In the genomic region with DNA sequence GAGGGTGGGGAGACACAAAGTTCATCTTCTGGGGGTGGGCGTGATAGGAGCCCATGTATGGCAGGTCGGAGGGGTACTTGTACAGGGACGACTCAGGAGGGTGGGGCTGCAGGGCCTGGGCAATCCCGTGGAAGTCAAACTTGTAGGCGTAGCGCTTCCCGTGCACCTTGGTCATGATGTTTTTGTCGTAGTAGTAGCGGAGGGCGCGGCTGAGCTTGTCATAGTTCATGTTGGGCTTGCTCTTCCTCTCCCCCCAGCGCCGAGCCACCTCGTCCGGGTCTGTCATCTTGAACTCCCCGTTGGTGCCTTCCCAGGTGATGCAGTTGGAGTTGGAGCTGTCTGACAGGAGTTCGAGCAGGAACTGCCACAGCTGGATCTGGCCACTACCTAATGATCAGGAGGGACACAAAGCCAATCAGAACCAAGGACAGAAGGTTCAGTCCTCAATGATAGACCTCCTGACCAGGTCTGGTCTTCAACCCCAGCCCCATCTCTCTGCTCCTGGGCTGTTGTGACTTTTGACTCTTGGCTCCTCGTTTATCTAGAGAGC, we compare ENCODE assay signal across 27 mouse cellular contexts.
DNase-seq lines count a peak whose midpoint lies in the region; ATAC-seq and TF ChIP-seq lines count a peak whose summit lies in the region.
"Had no signal": no experiment of that assay in that cellular context is flagged by ENCODE, and none has a peak within 500 bp of the region (broad histone marks: within the 10 kb centered on the region; RNA-seq: fewer than 3 reads in every experiment).

No protein-coding gene starts in this region.

- no peaks in the 10 kb centered on the region for H3K27me3 ChIP-seq in heart, embryonic 11.5 days (ENCODE audit: control insufficient read depth, insufficient read depth, low read length)
- H3K27me3 ChIP-seq in CH12.LX (replicated peaks): no peaks in the 10 kb centered on the region
- H3K27me3 ChIP-seq in kidney, embryonic 16.5 days (ENCODE audit: insufficient read depth, low read length): no peaks in the 10 kb centered on the region
- H3K27me3 ChIP-seq: forebrain, embryonic 13.5 days; heart, embryonic 12.5 days; heart, embryonic 15.5 days; hindbrain, embryonic 13.5 days; Patski had no signal

- no peaks in the 10 kb centered on the region for H3K36me3 ChIP-seq in heart, embryonic 11.5 days (ENCODE audit: control insufficient read depth, insufficient read depth, low read length)
- H3K36me3 ChIP-seq in CH12.LX (replicated peaks in 1 of 2; ENCODE audit: control insufficient read depth in 1 of 2, insufficient read depth in 1 of 2, low read length in 1 of 2): peaks cover 0 to 19% of the 10 kb centered on the region in 2 experiments
- H3K36me3 ChIP-seq in kidney, embryonic 16.5 days (ENCODE audit: insufficient read depth, low read length): no peaks in the 10 kb centered on the region
- H3K36me3 ChIP-seq: forebrain, embryonic 10.5 days; heart, embryonic 15.5 days; hindbrain, embryonic 10.5 days; hindbrain, embryonic 13.5 days had no signal

- no peak overlapping the region for H3K4me2 ChIP-seq in heart, embryonic 11.5 days
- H3K4me2 ChIP-seq in CH12.LX (ENCODE audit: insufficient read depth, low read depth, poor library complexity, severe bottlenecking): peak overlapping the region; percentile 69
- no peak overlapping the region for H3K4me2 ChIP-seq in kidney, embryonic 16.5 days (replicated peaks; ENCODE audit: low read depth, low read length)
- H3K4me2 ChIP-seq: forebrain, embryonic 13.5 days; heart, embryonic 12.5 days; heart, embryonic 15.5 days; hindbrain, embryonic 13.5 days had no signal

- WGBS in heart, embryonic 11.5 days (ENCODE audit: insufficient replicate concordance): 90% methylated on average over 18 of the region's 18 CpGs
- 93% methylated on average over 18 of the region's 18 CpGs for WGBS in kidney, embryonic 16.5 days

- H3K79me2 ChIP-seq in CH12.LX (replicated peaks; ENCODE audit: control insufficient read depth, extremely low read depth, insufficient read depth, poor library complexity, severe bottlenecking): 0 out of 2 replicates have a peak, but pooled peaks cover 4% of the 10 kb centered on the region

- in situ Hi-C loops in CH12.LX (cut with MboI; ENCODE audit: low pct_ligation_motif_present, low pct_unique_long_range_greater_than_20kb, low sequenced_read_pairs): loop anchor here (5.0 kb wide), 1 partner anchor 71 kb away; no protein-coding TSS in a partner anchor

- H3K4me3 ChIP-seq in heart, embryonic 11.5 days (ENCODE audit: low read depth, low read length): no peak overlapping the region
- peak overlapping the region; percentile 43 to 55 (median 49) for H3K4me3 ChIP-seq in CH12.LX (replicated peaks in 1 of 3; ENCODE audit: low read depth in 2 of 3, low read length in 2 of 3, poor library complexity in 1 of 3)
- H3K4me3 ChIP-seq in kidney, embryonic 16.5 days (ENCODE audit: low read length): no peak overlapping the region
- H3K4me3 ChIP-seq: forebrain, embryonic 10.5 days; forebrain, embryonic 13.5 days; heart, adult 2 months; heart, embryonic 12.5 days; heart, embryonic 15.5 days; hindbrain, embryonic 10.5 days; hindbrain, embryonic 13.5 days had no signal

- H3K27ac ChIP-seq in heart, embryonic 11.5 days (ENCODE audit: low read depth, low read length): no peak overlapping the region
- peak overlapping the region; percentile 93 for H3K27ac ChIP-seq in CH12.LX (ENCODE audit: insufficient read depth, low read depth)
- no peak overlapping the region for H3K27ac ChIP-seq in kidney, embryonic 16.5 days (ENCODE audit: low read length)
- H3K27ac ChIP-seq: forebrain, embryonic 10.5 days; forebrain, embryonic 13.5 days; heart, adult 2 months; heart, embryonic 15.5 days; hindbrain, embryonic 10.5 days; hindbrain, embryonic 13.5 days had no signal

- DNase-seq in heart, adult 9 months (ENCODE audit: low spot score in 2 of 2): no peak
- peak; percentile 70 for DNase-seq in CD4-positive, CD25-positive, alpha-beta regulatory T cell, adult 2 months (ENCODE audit: low read depth, low spot score)
- DNase-seq in CH12.LX (ENCODE audit: extremely low read depth): peak; percentile 81
- no peak for DNase-seq in cerebellum, adult 11 months
- DNase-seq: adrenal gland, adult 2 months; adrenal gland, postnatal 14 days; cerebellum, adult 18-20 months; cerebellum, adult 9-10 months; cerebellum, postnatal 14 days; forebrain, postnatal 0 days; gastrocnemius, postnatal 25 days; heart, adult 2 months; heart, postnatal 10 days; heart, postnatal 36 days had no signal

- TF ChIP-seq POLR2A in CH12.LX (IDR thresholded peaks at IDR 0.05; ENCODE audit: low read depth, low read length): peak; percentile 31

- no peak for TF ChIP-seq RAD21 in CH12.LX (IDR thresholded peaks at IDR 0.05; ENCODE audit: low read depth, low read length)

- no peak for TF ChIP-seq EP300 in CH12.LX (IDR thresholded peaks at IDR 0.05; ENCODE audit: low read length)

- dilution Hi-C loops in CH12.LX (cut with MboI; ENCODE audit: extremely low pct_ligation_motif_present, extremely low pct_unique_long_range_greater_than_20kb, low sequenced_read_pairs): no loop called here

- no peak overlapping the region for H3K9ac ChIP-seq in heart, embryonic 11.5 days (ENCODE audit: low read depth, low read length)
- peak overlapping the region; percentile 50 for H3K9ac ChIP-seq in CH12.LX (ENCODE audit: insufficient read depth, low read depth)
- H3K9ac ChIP-seq in kidney, embryonic 16.5 days (replicated peaks; ENCODE audit: low read length): no peak overlapping the region
- H3K9ac ChIP-seq: forebrain, embryonic 13.5 days; forebrain, postnatal 0 days; heart, embryonic 12.5 days; heart, embryonic 15.5 days; hindbrain, embryonic 13.5 days had no signal

- TF ChIP-seq CTCF in CH12.LX (conservative IDR thresholded peaks at IDR 0.05 in 1 of 2, IDR thresholded peaks at IDR 0.05 in 1 of 2; ENCODE audit: low read depth in 2 of 2, low read length in 2 of 2): no peak

- no peaks in the 10 kb centered on the region for H3K9me3 ChIP-seq in heart, embryonic 11.5 days (replicated peaks; ENCODE audit: control insufficient read depth, low read length)
- no peaks in the 10 kb centered on the region for H3K9me3 ChIP-seq in CH12.LX (replicated peaks; ENCODE audit: low read length)
- no peaks in the 10 kb centered on the region for H3K9me3 ChIP-seq in kidney, embryonic 16.5 days (ENCODE audit: low read length)
- H3K9me3 ChIP-seq: forebrain, embryonic 10.5 days; forebrain, embryonic 13.5 days; G1E; heart, embryonic 12.5 days; heart, embryonic 15.5 days; hindbrain, embryonic 10.5 days; hindbrain, embryonic 13.5 days had no signal

- ATAC-seq in heart, embryonic 11.5 days (replicated peaks; ENCODE audit: insufficient number of reproducible peaks, low FRiP score, low TSS enrichment): 0 out of 2 replicates have a peak, but pooled peaks have one; percentile 14
- peak; percentile 32 for ATAC-seq in inflammation-experienced regulatory T-cells, adult 6 months
- no peak for ATAC-seq in kidney, embryonic 16.5 days (ENCODE audit: low FRiP score, low TSS enrichment)
- ATAC-seq: forebrain, embryonic 13.5 days; forebrain, postnatal 0 days; hindbrain, embryonic 16.5 days; intestine, postnatal 0 days; Patski had no signal

- peaks cover 3% of the 10 kb centered on the region; the same call in 1 of the 2 replicates for H3K4me1 ChIP-seq in heart, embryonic 11.5 days (ENCODE audit: control insufficient read depth, insufficient read depth, low read length)
- H3K4me1 ChIP-seq in CH12.LX (ENCODE audit: control insufficient read depth in 1 of 2, insufficient read depth in 2 of 2): peaks cover 31 to 66% of the 10 kb centered on the region in 2 experiments
- H3K4me1 ChIP-seq in kidney, embryonic 16.5 days (ENCODE audit: insufficient read depth, low read length): no peaks in the 10 kb centered on the region
- H3K4me1 ChIP-seq: hindbrain, embryonic 13.5 days had no signal

TF ChIP-seq in CH12.LX, 34 proteins besides CTCF, POLR2A, EP300 and RAD21:
- no peak; the same call in 1 of the 2 replicates for TF ChIP-seq POLR2AphosphoS2 (IDR thresholded peaks at IDR 0.05; ENCODE audit: low read depth, low read length)
- TF ChIP-seq PAX5 (IDR thresholded peaks at IDR 0.05; ENCODE audit: low read length): no peak
- no peak for TF ChIP-seq E2F4 (IDR thresholded peaks at IDR 0.05; ENCODE audit: insufficient replicate concordance, low read depth, low read length)
- TF ChIP-seq MAFK (IDR thresholded peaks at IDR 0.05; ENCODE audit: insufficient replicate concordance, low read length): 0 out of 2 replicates have a peak, but pooled peaks have one; percentile 4
- no peak for TF ChIP-seq CHD2 (IDR thresholded peaks at IDR 0.05; ENCODE audit: low read length)
- peak; percentile 61 for TF ChIP-seq SIN3A (IDR thresholded peaks at IDR 0.05; ENCODE audit: low read length)
- no peak for TF ChIP-seq JUND (conservative IDR thresholded peaks at IDR 0.05; ENCODE audit: low read depth, low read length)
- no peak for TF ChIP-seq USF2 (conservative IDR thresholded peaks at IDR 0.05; ENCODE audit: low read depth, low read length)
- TF ChIP-seq ZNF384 (IDR thresholded peaks at IDR 0.05; ENCODE audit: low read depth, low read length): no peak
- peak; percentile 47; the same call in 1 of the 2 replicates for TF ChIP-seq NELFE (IDR thresholded peaks at IDR 0.05; ENCODE audit: low read depth, low read length)
- TF ChIP-seq BHLHE40 (IDR thresholded peaks at IDR 0.05; ENCODE audit: low read depth, low read length): 0 out of 2 replicates have a peak, but pooled peaks have one; percentile 5
- TF ChIP-seq TBP (conservative IDR thresholded peaks at IDR 0.05; ENCODE audit: low read depth, low read length): 0 out of 2 replicates have a peak, but pooled peaks have one; percentile 37
- TF ChIP-seq TCF12 (IDR thresholded peaks at IDR 0.05; ENCODE audit: low read depth, low read length): peak; percentile 4; the same call in 1 of the 2 replicates
- peak; percentile 9; the same call in 1 of the 2 replicates for TF ChIP-seq ZMIZ1 (IDR thresholded peaks at IDR 0.05; ENCODE audit: low read depth, low read length)
- TF ChIP-seq RCOR1 (conservative IDR thresholded peaks at IDR 0.05; ENCODE audit: low read depth, low read length): peak; percentile 64; the same call in 1 of the 2 replicates
- peak; percentile 66 for TF ChIP-seq CHD1 (IDR thresholded peaks at IDR 0.05; ENCODE audit: low read depth, low read length)
- no peak for TF ChIP-seq MAZ (IDR thresholded peaks at IDR 0.05; ENCODE audit: low read depth, low read length)
- peak; percentile 22; the same call in 1 of the 2 replicates for TF ChIP-seq IRF4 (IDR thresholded peaks at IDR 0.05; ENCODE audit: low read depth, low read length)
- peak; percentile 57; the same call in 1 of the 2 replicates for TF ChIP-seq ELF1 (IDR thresholded peaks at IDR 0.05; ENCODE audit: low read depth, low read length)
- 0 out of 2 replicates have a peak, but pooled peaks have one; percentile 24 for TF ChIP-seq MYC (IDR thresholded peaks at IDR 0.05; ENCODE audit: low read depth, low read length)
- peak; percentile 42; the same call in 1 of the 2 replicates for TF ChIP-seq MEF2A (IDR thresholded peaks at IDR 0.05; ENCODE audit: borderline replicate concordance, low read depth, low read length)
- no peak; the same call in 1 of the 2 replicates for TF ChIP-seq UBTF (IDR thresholded peaks at IDR 0.05; ENCODE audit: low read depth, low read length)

Comparison
In these comparisons a context has a peak if more than half of its experiments do, and no peak if none do; other contexts are left out.
1. H3K4me3 ChIP-seq: peak in CH12.LX (3 of 3); none in heart, embryonic 11.5 days (single experiment) and kidney, embryonic 16.5 days (single experiment).
2. DNase-seq: peak in CD4-positive, CD25-positive, alpha-beta regulatory T cell, adult 2 months (single experiment) and CH12.LX (single experiment); none in heart, adult 9 months (0 of 2) and cerebellum, adult 11 months (single experiment).